Mouse (Mus musculus): Measurements from ENCODE around the gene Pde4d.

Gene Pde4d

GRCm38 (mm10) chr13:109954189-109954588 is 1504.4 kb downstream of the Pde4d start:
- in situ Hi-C loops (cut with MboI, MseI) = no loop called here

GRCm38 (mm10) chr13:109957953-109958352 is 1508.2 kb downstream of the Pde4d start:
- in situ Hi-C loops (cut with MboI, MseI) = no loop called here

- in situ Hi-C loops (cut with MboI, MseI) = no loop called here
Observed at GRCm38 (mm10) chr13:109982821-109983443, 1533.2 kb downstream of the Pde4d start.

- in situ Hi-C loops (cut with MboI, MseI) = no loop called here
Observed at GRCm38 (mm10) chr13:109985411-109985810, 1535.7 kb downstream of the Pde4d start.

- in situ Hi-C loops (cut with MboI, MseI) = no loop called here
Observed at GRCm38 (mm10) chr13:109985892-109986291, 1536.1 kb downstream of the Pde4d start.

GRCm38 (mm10) chr13:109992775-109993505 is 1543.2 kb downstream of the Pde4d start:
- in situ Hi-C loops (cut with MboI, MseI) = no loop called here

- in situ Hi-C loops (cut with MboI, MseI) = no loop called here
Observed at GRCm38 (mm10) chr13:109994240-109994764, 1544.6 kb downstream of the Pde4d start.

- in situ Hi-C loops (cut with MboI, MseI) = loop anchor here (10.0 kb wide), 1 partner anchor 747 kb away; no protein-coding TSS in a partner anchor
Observed at GRCm38 (mm10) chr13:110002081-110002480, 1552.3 kb downstream of the Pde4d start.
